Mouse (Mus musculus): ENCODE measurements at regions not wholly inside any gene's neighbourhood (a gene's known extent, or its start where the extent isn't known, plus 50 kb on each side); places are given as distances from the start of the nearest gene placed in this dataset.
"Not testable (repeated sequence)": the region's sequence is repeated elsewhere in the genome, so short reads cannot be mapped to it uniquely, and the experiment has no call there.

DNA sequence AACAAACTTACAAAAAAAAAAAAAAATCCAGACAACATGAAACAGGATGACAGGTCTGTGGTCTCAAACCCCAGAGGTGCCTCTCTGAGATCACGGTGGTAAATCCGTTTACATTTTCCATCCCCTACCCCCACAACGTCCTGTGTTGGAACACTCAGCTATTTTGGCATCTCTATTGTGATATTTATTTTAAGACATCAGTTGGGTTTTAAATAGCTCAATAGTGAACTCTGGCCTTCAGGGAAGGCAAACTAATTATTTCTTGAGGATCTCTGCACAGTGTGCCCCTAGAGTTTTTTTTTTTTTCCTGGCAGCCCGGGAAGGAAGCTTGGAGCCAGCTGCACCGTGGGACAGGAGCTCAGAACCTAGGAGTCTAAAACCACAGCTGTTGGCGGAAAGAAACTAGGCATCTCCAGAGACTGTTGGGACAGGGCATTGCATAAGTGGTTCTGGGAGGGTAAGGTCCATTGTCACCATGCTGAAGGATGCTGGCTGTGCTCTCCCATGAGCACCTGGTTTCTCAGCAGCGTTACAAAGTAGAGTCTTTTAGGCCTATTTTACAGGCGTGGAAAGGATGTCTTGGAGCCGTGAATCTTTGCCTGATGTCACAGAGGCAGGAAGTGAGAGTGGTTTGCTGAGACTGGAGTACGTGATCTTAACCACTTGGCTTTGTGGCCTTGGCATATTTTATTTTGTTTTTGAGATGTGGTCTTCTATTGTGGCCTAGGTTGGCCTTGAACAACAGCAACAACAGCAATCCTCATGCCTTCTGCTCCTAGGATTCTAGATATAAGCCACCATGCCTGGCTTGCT lies 211.3 kb downstream of the Nucb2 start:
- WGBS = 40% methylated on average over 10 of the region's 10 CpGs
- Histone ChIP-seq H3K4me1 (ENCODE audit: control insufficient read depth, insufficient read depth, low read length) (no peaks in the 10 kb centered on the region), H3K4me3 (replicated peaks; ENCODE audit: extremely low read depth, low read depth, low read length) (no peak overlapping the region)
- no peak for DNase-seq
- no peak for TF ChIP-seq POLR2A (IDR thresholded peaks at IDR 0.05; ENCODE audit: borderline replicate concordance, extremely low read depth, low read depth, low read length)
- TF ChIP-seq CTCF (IDR thresholded peaks at IDR 0.05; ENCODE audit: insufficient read depth, low read length) = no peak

DNA sequence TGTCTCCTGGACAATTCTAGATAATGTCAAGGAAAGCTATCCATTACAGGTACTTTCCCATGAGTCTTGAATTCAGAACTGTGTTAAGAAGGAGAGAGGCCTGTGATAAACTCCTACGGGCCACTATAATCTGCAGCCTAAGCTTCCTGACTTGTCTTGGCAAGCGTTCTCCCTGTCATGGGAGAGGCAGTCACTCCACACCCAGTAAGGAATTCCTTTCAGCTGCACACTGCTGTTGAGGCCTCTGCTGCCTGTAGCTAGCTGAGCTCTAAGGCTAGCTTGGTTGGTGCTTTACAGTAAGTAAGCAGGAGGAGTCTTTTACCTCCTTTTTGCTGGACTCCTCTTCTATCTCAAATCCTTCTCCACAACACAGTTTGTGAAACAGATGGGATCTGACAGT lies 224.2 kb downstream of the Nucb2 start:
- WGBS = 23% methylated on average over 2 of the region's 2 CpGs
- Histone ChIP-seq H3K4me3 (replicated peaks; ENCODE audit: extremely low read depth, low read depth, low read length) (no peak overlapping the region), H3K4me1 (ENCODE audit: control insufficient read depth, insufficient read depth, low read length) (no peaks in the 10 kb centered on the region)
- no peak for DNase-seq
- no peak for TF ChIP-seq CTCF (IDR thresholded peaks at IDR 0.05; ENCODE audit: insufficient read depth, low read length)
- no peak for TF ChIP-seq POLR2A (IDR thresholded peaks at IDR 0.05; ENCODE audit: borderline replicate concordance, extremely low read depth, low read depth, low read length)

DNA sequence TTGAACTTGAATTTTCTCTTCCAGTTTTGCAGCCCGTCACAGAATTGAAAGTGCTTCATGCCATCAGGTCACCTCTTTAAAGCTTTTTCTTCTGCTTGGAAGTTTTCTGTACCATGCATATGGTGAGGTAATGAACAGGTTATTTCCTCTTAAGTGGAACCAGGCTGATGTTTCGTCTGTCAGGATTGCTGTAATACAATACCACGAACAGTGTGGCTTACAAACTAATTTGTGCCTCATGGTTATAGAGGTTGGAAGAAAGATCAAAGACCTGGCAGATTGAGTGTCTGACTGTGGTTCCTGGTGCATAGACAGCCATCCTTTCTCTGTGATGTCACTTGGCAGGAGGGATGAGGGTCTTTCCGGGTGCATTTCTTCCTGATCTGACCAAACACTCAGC lies 225.6 kb downstream of the Nucb2 start:
- H3K4me3 ChIP-seq (replicated peaks; ENCODE audit: extremely low read depth, low read depth, low read length) = no peak overlapping the region
- no peaks in the 10 kb centered on the region for H3K4me1 ChIP-seq (ENCODE audit: control insufficient read depth, insufficient read depth, low read length)
- TF ChIP-seq CTCF (IDR thresholded peaks at IDR 0.05; ENCODE audit: insufficient read depth, low read length) (no peak), POLR2A (IDR thresholded peaks at IDR 0.05; ENCODE audit: borderline replicate concordance, extremely low read depth, low read depth, low read length) (no peak)
- 65% methylated on average over 4 of the region's 4 CpGs for WGBS
- no peak for DNase-seq

DNA sequence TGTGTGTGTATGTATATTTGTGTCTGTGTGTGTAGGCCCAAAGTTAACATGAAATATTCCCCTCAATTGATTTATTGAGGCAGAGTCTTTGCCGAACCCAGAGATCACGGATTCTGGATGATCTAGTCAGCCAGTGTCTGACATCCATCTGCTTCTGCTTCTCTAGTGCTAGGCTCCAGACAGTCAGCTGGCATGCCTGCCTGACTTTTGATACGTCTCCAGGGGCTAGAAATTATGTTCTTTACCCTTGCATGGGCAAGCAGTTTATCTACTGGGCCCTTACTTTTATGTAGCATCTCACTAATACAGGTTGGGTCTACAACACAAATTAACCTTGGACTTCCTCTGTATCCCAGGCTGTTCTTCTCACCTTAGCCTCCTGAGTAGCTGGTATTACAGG lies 231.5 kb downstream of the Nucb2 start:
- WGBS = 69% methylated on average over 3 of the region's 3 CpGs
- H3K4me1 ChIP-seq (ENCODE audit: control insufficient read depth, insufficient read depth, low read length) = no peaks in the 10 kb centered on the region
- TF ChIP-seq CTCF (IDR thresholded peaks at IDR 0.05; ENCODE audit: insufficient read depth, low read length) (no peak), POLR2A (IDR thresholded peaks at IDR 0.05; ENCODE audit: borderline replicate concordance, extremely low read depth, low read depth, low read length) (no peak)
- no peak overlapping the region for H3K4me3 ChIP-seq (replicated peaks; ENCODE audit: extremely low read depth, low read depth, low read length)
- DNase-seq = no peak

DNA sequence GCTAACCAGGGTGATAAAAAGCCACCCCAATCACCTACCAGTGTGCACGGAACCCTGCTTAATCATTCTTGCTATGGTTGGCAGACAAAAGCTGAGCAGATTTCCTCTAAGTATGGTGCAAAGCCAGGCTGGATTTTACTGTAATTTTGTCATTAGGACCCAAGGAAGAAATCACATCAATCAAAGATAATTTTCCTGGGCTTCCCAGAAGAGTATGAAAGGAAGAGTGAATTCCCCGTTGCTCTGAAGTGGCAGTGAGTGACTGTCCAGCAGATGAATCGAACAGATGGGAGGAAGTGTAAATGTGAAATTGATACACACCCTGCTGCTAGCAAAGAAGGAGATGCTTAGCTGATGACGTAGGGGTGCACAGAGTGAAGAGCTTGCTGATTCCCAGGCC lies 232.2 kb downstream of the Nucb2 start:
- WGBS = 46% methylated on average over 4 of the region's 4 CpGs
- Histone ChIP-seq H3K4me1 (ENCODE audit: control insufficient read depth, insufficient read depth, low read length) (no peaks in the 10 kb centered on the region), H3K4me3 (replicated peaks; ENCODE audit: extremely low read depth, low read depth, low read length) (no peak overlapping the region)
- no peak for DNase-seq
- TF ChIP-seq POLR2A (IDR thresholded peaks at IDR 0.05; ENCODE audit: borderline replicate concordance, extremely low read depth, low read depth, low read length) = no peak
- TF ChIP-seq CTCF (IDR thresholded peaks at IDR 0.05; ENCODE audit: insufficient read depth, low read length) = no peak

DNA sequence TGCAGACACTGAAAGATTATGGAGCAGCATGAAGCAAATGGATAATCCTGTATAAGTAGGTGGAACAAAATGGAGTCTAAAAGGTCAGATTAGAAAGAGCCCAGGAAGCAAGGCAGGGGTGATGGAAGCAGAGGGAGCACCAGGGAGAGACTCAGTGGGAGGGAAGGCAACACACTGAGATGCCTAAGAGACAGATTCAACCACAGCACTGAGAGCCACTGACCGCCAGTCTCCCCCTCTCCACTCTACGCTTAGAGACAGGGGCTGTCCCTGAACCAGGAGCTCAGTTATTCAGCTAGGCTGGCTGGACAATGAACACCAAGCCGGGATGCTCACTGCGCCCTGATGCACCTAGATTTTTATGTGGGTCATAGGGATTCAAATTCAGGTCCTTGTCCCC lies 233.8 kb downstream of the Nucb2 start:
- DNase-seq = no peak
- no peak overlapping the region for H3K4me3 ChIP-seq (replicated peaks; ENCODE audit: extremely low read depth, low read depth, low read length)
- WGBS = 94% methylated on average over 4 of the region's 4 CpGs
- TF ChIP-seq POLR2A (IDR thresholded peaks at IDR 0.05; ENCODE audit: borderline replicate concordance, extremely low read depth, low read depth, low read length) = no peak
- TF ChIP-seq CTCF (IDR thresholded peaks at IDR 0.05; ENCODE audit: insufficient read depth, low read length) = no peak
- H3K4me1 ChIP-seq (ENCODE audit: control insufficient read depth, insufficient read depth, low read length) = no peaks in the 10 kb centered on the region

DNA sequence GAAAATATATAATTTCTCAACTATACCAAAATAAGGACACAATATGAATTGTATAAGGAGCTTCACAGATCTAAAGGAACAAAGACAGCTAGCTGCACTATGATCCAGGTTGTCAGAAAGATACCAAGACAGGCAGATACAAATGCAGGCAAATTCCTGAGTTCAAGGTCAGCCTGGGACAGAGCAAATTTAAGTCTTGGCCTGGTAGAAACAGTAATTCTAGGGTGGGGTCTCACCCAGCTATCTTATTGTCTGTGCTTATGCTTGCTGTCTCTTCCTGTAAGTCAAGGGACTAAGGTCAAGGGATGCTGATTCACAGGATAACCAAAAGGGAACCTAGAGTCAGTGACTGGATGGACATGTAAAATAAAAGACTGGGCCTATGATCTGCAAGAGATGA lies 250.4 kb downstream of the Nucb2 start:
- TF ChIP-seq POLR2A (IDR thresholded peaks at IDR 0.05; ENCODE audit: borderline replicate concordance, extremely low read depth, low read depth, low read length) (no peak), CTCF (IDR thresholded peaks at IDR 0.05; ENCODE audit: insufficient read depth, low read length) (no peak)
- Histone ChIP-seq H3K4me1 (ENCODE audit: control insufficient read depth, insufficient read depth, low read length) (no peaks in the 10 kb centered on the region), H3K4me3 (replicated peaks; ENCODE audit: extremely low read depth, low read depth, low read length) (no peak overlapping the region)
- DNase-seq = no peak

DNA sequence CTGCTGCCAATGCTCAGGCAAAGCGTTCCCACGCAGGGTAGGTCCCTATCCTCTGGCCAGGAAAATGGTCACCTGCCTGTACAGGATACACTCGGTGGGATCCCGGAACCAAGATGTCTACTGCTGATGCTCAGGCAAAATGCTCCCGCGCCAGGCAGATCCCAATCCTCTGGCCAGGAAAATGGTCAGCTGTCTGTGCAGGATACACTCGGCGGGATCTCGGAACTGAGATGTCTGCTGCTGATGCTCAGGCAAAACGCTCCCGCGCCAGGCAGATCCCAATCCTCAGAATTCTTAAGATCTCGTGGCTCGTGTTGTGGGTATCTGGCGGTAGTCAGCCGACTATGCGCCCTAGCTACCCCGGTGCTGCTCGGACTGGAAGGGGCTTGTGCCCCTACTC lies 288.0 kb downstream of the Nucb2 start:
- not testable (repeated sequence) for DNase-seq; H3K4me3 ChIP-seq (replicated peaks; ENCODE audit: extremely low read depth, low read depth, low read length); H3K4me1 ChIP-seq (ENCODE audit: control insufficient read depth, insufficient read depth, low read length)
- 92% methylated on average over 19 of the region's 19 CpGs for WGBS

DNA sequence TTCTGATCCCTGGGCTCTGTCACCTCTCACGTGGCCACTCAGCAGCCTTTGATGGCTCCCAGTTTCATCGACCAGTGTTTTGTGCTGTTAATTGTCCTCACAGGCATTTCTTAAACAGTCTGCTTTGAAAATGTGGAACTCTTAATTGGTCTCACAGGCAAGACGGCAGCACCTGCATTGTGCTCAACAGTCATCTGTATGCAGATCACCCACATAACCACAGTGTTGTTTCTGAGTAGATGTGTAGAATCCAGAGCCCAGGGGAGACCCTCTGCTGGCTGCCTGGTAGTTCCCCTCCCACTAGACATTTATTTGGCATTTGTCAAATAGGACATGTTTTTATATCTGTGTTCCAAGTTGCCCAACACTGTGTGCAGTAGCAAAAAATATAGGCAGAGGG lies 304.3 kb downstream of the Nucb2 start:
- TF ChIP-seq CTCF (IDR thresholded peaks at IDR 0.05; ENCODE audit: insufficient read depth, low read length) (no peak), POLR2A (IDR thresholded peaks at IDR 0.05; ENCODE audit: borderline replicate concordance, extremely low read depth, low read depth, low read length) (no peak)
- Histone ChIP-seq H3K4me3 (replicated peaks; ENCODE audit: extremely low read depth, low read depth, low read length) (no peak overlapping the region), H3K4me1 (ENCODE audit: control insufficient read depth, insufficient read depth, low read length) (no peaks in the 10 kb centered on the region)
- WGBS = 68% methylated on average over 3 of the region's 3 CpGs
- no peak for DNase-seq

DNA sequence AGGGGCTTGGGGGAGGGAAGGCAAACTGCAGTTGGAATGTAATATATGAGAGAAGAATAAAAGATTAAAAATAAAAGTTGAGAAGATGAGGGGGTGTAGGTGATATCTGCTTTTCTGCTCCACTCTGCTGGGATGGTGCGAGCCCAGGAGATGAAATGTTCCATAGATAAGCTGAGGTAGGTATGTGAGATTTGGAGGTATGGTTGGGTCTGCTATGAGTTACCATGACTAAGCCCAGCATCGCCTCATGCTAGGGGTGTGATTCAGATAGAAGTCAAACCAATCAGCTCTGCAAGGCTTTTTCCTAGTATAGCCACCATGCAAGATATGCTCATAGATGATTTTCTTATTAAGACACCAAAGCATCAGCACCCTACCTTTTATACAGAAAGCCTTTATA lies 312.3 kb downstream of the Nucb2 start:
- no peak for DNase-seq
- TF ChIP-seq POLR2A (IDR thresholded peaks at IDR 0.05; ENCODE audit: borderline replicate concordance, extremely low read depth, low read depth, low read length) (no peak), CTCF (IDR thresholded peaks at IDR 0.05; ENCODE audit: insufficient read depth, low read length) (no peak)
- 92% methylated on average over 2 of the region's 2 CpGs for WGBS
- Histone ChIP-seq H3K4me3 (replicated peaks; ENCODE audit: extremely low read depth, low read depth, low read length) (no peak overlapping the region), H3K4me1 (ENCODE audit: control insufficient read depth, insufficient read depth, low read length) (no peaks in the 10 kb centered on the region)

Measured in lung, adult 2 months (tissue).